Mouse (Mus musculus) embryonic stem cell, embryonic (primary cell): Measurements from ENCODE around the gene Pcdh11x.
"Not testable (repeated sequence)": the region's sequence is repeated elsewhere in the genome, so short reads cannot be mapped to it uniquely, and the experiment has no call there.

Experiments used
- CTCF ChIA-PET, 4 experiments: fragments of 300-600 bp in 2 of 4; fragments of 350-600 bp in 2 of 4; sonication (Branson Sonifier 250); formaldehyde crosslinking; loops; one replicate each; lab custom pipeline; 2022; ENCODE audit warnings: inconsistent platforms in 2 of 4; lab: Charles Lee
- POLR2A ChIA-PET, 4 experiments: fragments of 300-600 bp in 2 of 4; fragments of 350-600 bp in 2 of 4; sonication (Branson Sonifier 250); formaldehyde crosslinking; loops; one replicate each; lab custom pipeline; 2022; ENCODE audit warnings: antibody characterized with exemption in 4 of 4, inconsistent platforms in 1 of 4; lab: Charles Lee

The Pcdh11x gene

DNA sequence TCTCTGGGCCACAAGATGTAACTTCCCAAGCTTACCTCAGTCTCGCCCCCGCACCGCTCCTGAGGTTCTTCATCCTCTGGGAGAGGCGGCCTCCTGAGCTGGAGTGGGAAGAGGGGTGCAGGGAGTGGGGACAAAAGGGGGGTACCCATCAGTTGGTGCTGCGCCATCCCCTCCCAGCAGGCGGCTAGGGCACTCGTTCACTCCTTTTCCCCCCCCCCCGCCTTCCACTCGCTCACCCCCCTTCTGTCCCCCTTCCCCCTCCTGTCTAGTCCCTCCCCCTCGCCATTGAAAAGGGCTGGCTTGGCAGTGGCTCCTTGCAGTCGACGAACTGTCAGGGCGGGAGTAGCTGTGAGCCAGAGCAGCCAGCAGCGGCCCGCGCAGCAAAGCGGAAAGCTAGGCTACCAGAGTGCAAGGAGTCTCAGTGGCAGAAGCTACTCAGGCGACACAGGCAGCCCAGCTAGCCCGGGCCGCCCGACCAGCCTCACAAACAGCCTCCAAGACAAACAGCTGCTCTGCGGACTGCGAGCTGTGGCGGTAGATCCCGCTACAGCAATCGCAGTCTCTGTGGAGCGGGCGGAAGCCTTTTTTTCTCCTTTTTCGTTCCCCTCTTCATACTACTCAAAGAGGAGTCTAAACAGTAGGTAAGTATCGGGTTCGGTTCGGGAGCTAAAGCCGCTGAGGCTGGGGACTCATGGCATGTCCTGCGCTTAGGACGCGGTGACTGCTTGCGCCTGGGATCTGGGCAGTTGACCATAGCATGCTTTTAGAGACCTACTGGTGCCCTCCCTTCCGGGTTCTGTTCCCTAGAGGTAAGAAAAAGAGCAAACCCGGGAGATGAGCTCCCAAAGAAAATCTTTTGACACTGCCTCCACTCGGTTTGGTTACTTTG, at the start of gene Pcdh11x:
Pcdh11x (plus strand) TSS at position 249 of the 889 bp plus-strand sequence.
- ChIA-PET CTCF (interaction anchor here in 1 of 4 experiments (0.6 to 0.7 kb wide), 2 partner anchors 12 to 117 kb away, joined by 4 read pairs; no protein-coding TSS in a partner anchor), POLR2A (no interaction called here)

DNA sequence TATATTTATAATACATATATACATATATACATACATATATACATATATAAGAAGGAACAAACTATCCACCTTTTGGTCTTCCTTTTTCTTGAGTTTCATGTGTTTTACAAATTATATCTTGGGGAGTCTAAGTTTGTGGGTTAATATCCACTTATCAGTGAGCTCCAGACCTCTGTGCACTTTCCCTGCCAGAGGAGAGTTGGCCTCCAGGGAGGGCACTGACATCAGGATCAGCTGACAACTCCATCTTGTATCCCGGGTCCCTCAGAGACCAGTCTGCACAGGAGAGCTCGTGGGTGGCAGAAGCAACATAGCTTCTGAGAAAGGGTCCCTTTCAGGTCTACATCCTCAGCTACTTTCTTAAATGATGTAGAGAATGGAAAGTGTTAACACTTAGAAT, 30.0 kb upstream of the Pcdh11x start:
- ChIA-PET CTCF (no interaction called here), POLR2A (no interaction called here)

DNA sequence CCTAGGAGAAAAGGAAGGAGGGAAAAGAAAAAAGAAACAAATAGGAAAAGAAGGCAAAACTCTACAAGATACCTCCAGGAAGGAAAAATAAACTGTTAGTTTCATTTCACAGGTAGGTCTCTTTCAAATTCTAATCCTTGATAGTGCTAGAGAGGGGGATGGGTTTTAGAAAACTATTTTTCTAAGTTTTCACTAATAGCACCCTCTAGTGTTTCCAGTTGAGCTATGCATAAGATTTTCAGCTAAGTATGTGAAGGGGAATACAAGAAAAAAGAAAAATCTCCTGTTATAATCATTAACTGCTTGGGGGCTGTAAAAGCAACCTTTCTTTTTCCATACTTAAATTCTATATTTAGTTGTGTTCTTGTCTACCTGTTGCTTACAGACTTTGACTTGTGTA, 4.5 kb upstream of the Pcdh11x start:
- POLR2A ChIA-PET: no interaction called here
- CTCF ChIA-PET: interaction anchor here in 1 of 4 experiments (0.6 kb wide), 2 partner anchors 222 to 402 kb away, joined by 3 to 4 read pairs; no protein-coding TSS in a partner anchor

DNA sequence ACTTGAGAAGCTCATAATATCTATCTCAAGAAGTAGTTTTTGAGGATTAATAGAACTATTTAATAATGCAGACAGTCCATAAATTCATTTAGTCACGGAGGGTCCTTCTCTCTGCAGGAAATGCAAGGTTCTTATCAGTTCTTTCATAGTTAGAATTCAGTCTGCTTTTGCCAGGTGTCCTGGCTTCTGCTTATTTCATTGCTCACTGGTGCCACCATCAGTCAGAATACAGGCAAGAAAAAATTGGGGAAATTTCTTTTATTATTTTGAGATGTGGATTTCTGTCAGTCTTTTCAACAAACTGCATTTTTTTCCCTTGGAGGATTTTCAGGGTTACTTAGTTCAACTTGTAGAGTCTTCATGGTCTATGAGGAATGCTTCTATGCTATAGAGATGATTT, 2.6 kb upstream of the Pcdh11x start:
- CTCF ChIA-PET: no interaction called here

DNA sequence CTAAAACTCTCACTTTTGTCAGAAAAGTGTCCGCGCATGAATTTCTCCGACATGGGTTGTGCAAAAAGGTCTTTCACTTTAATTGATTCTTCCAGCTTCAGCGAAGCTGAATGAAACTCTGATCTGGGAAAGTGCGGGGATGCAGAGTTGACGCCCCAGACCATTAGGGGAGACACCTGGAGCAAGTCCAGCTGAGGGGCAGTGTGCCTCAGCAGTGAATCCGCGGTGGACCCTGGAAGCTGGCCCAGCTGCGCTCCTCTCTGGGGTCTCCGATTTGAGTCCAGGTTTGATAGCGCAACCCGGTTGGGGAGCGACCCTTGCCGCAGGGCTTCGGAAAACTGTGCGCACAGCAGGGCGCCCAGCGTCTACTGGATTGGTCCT, 831 bp downstream of the Pcdh11x start:
- ChIA-PET CTCF (interaction anchor here in 1 of 4 experiments (0.6 kb wide), 1 partner anchor 118 kb away, joined by 4 read pairs; no protein-coding TSS in a partner anchor), POLR2A (no interaction called here)

More for the DNA sequence above, 2.6 kb upstream of the Pcdh11x start:
- POLR2A ChIA-PET: no interaction called here

DNA sequence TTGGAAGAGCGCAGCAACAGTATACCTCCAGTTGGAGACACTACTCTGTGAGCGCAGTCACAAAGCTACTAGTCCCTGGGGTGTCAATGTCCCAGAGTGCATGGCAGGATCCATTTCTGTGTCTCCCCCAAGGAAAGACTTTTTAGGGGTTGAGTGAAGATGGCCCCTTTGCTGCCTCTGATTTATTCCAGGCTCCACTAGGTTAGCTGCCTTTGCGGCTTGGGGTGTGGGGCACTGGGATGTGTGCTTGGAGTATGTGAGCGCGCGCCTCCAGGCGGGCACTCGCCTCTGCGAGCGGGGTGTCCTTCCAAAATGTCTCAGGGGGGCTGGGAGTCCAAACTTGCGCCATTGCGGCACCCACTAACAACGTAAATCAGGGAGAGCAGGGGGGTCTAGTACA, 1.6 kb downstream of the Pcdh11x start:
- POLR2A ChIA-PET: no interaction called here

DNA sequence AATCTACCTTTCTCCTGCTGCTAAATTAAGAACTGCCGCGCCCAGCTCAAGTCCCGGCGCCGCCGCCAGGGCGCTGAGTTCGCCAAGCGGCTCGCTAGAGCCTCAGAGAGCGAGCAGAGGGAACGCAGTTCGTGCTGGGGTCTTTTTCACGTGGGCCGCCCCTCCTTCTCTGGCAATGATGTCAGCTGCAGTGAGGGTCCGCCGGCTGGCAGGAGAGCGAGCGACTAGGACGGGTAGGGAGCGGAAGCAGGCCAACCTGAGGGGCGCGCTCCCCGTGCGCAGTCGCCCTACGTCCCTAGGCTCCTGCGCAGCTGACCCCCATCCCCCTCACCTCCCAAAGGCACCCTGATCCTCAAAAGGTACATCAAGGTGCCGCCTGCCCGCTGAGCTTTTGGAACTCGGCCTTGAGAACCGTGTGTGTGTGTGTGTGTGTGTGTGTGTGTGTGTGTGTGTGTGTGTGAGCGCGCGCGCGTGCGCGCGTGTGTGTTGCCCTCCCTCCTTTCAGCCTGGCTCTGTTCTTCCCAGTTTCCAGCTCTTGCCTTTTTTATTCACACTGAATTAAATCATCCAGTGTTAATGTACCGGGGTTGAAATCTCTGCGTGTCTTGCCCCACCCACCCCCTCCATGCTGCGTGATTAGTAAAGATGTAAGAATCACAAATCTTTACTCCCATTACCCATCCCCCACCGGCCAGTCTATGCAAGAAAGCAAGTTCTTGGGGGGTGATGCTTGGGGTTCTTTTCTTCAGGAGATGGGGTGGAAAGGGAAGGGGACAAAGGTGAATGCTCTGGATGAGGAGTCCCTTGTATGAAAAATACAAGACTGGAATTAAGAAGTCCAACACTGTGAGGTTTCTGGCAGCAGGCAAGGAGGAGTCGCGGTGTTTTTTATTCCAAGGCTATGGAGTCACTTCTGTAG, 3.0 kb downstream of the Pcdh11x start:
- ChIA-PET POLR2A (no interaction called here), CTCF (no interaction called here)

More for the DNA sequence above, 1.6 kb downstream of the Pcdh11x start:
- CTCF ChIA-PET: no interaction called here

DNA sequence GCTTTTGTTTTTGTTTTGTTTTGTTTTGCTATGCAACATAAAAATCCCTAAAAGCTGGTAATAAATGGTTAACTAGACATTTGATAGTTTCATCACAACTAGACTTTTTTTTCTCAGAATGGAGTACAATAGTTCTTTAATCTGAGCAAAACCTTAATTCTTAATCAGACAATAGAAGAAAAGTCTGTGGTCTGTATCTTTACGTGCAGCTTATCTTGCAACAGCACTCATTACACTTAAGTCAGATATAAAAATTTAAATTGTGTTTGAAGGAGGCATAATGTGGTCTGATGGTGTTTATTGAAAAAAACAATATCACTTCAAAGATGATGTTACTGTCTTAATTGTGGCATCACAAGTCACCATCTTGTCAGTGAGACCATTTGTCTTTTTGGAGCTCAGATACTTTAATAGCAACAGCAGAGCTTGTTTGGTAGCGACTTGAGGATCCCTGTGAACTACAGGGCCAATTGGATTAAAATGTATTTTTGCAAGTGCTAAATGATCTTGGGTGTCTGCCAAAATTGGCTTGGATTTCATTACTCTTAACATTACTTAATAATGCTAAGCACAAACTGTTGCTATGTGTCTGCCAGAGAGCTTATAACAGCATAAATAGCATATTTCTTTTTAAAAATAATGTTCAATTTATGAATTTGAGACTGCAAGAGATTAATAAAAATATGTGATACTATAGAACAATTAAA, 11.6 kb downstream of the Pcdh11x start:
- POLR2A ChIA-PET: no interaction called here
- CTCF ChIA-PET: no interaction called here

DNA sequence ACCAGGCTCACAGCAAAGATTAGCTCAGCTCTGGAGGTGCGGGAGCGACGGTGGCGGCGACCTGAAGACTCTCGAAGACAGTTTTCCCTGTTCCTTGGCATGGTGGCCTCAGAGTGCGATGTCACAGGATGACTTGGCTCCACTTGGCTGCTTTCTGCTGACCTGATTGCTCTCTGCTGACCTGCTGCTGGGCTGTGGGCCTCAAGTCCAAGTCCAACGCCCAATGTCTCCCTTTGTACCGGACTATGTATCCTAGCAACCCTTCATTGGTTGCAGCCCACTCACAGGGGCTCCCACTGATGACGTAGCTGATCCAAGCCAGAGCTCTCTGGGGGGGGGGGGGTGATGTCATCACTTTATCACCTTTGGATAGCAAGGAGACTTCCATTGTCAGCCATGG, 22.9 kb downstream of the Pcdh11x start, which contains the start of gene H2afb3:
H2afb3 (minus strand) TSS at position 101 of the 400 bp plus-strand sequence.
- CTCF ChIA-PET, POLR2A ChIA-PET: not testable (repeated sequence)

DNA sequence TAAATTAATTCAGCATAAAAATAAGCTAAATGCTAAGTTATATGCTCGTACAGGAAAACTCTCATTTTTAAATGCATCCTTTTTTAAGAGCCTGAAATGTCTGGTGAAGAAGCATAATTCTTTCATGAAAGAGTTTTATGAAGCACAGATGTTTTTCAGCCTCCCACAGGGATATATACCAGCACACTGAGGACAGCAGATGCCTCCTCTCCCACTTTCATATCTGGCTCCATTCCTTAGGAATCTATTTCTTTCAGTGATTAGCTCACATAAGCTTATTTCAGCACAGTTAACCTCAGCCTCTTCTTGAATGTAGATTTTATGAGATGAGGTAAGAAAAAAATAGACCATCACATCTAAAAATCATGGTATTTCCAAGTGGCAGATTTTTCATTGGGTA, 176.2 kb downstream of the Pcdh11x start:
- ChIA-PET POLR2A (no interaction called here), CTCF (no interaction called here)

DNA sequence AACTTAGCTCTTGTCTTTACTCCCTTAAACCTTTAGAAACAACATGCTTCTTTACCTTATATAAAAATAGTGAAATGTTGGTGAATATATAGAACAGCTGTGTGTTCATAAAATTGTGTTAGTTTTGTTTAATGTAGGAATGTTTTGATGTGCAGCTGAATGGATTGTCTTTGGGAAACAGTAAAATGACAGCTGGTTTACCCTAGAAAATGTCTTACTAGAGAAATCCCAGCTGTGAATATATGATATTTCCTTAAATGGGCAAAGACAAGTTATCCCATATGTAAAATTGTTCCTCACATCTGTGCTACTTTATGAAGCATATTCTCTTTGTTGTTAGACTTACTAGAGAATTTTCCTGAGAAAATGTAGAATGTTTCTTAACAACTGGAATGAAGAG, 196.4 kb downstream of the Pcdh11x start:
- ChIA-PET POLR2A (no interaction called here), CTCF (no interaction called here)

DNA sequence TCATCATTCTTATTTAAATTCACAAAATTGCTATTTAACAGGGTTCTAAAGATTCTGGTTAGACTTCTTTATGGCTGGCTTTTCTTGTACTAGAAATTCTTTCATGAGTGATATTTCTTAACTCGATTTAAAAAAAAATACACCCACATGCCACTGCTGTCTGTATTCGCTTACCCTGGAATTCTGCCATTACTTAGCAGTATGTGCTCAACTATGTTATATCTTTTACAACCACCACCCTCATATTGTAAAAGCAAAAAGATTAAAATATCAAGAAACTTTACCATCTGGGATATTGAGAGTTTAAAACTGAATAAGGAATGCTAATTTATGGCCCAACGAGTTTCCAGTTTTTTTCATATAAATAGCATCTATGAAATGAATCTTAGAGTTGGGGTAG, 234.9 kb downstream of the Pcdh11x start:
- POLR2A ChIA-PET: no interaction called here
- CTCF ChIA-PET: no interaction called here

DNA sequence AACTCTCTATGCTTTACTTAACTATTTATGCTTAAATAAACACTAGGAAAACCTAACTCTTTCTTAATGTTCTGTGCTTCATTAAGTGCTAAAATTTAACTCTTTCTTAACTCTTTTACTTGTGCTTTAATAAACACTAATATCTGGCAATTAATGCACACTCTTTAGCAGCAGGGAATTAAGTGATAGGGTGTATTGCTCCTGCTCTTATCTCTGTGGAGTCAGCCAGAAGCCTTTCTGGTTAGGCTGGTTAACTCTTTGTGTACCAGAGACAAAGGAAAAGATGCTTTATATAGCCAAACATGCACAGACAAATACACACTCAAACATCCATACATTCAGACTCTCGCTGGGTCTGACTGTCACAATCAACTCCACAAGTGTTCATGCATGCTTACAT, 309.2 kb downstream of the Pcdh11x start:
- ChIA-PET POLR2A (no interaction called here), CTCF (no interaction called here)

DNA sequence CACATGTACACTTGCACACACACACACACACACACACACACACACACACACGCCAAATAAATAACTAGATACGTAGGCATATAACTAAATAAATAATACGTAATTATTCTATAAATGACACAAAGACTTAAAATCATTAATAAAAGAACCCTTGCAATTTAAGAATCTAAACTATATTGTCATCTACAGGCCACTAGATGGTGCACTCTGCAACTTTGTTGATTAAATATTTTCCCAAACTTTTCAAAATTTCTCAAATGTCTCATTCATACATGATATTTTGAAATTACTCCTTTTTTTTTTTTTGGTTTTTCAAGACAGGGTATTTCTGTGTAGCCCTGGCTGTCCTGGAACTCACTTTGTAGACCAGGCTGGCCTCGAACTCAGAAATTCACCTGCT, 328.4 kb downstream of the Pcdh11x start:
- POLR2A ChIA-PET: no interaction called here
- CTCF ChIA-PET: no interaction called here

DNA sequence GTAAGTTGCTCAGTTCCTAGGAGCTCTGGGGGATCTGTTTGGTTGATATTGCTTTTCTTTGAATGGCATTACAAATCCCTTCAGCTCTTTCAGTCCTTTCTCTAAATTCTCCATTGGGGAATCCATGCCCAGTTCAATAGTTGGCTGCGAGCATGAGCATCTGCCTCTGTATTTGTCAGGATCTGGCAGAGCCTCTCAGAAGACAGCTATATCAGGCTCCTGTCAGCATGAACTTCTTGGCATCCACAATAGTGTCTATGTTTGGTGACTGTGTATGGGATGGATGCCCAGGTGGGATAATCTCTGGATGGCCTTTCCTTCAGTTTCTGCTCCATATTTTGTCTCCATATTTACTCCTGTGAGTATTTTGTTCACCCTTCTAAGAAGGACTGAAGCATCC, 380.2 kb downstream of the Pcdh11x start:
- CTCF ChIA-PET, POLR2A ChIA-PET: not testable (repeated sequence)

DNA sequence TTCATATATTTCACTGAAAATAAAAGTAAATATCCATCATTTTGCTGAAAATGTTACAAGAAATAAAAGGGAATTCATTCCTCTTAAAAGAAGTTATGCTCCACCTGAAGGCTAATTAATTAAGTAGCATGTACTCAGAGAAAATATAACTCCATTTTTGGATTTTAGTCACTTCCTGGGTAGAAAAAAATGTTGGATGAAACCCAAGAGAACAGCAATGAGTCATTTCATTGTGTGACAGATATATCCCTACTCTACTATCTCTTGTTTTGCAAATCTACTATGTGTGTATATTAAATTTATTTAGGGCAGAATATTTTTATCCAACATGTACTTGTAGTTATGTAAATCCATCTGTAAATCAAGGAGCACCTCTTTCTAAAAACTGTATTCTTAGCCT, 444.1 kb downstream of the Pcdh11x start:
- CTCF ChIA-PET: no interaction called here
- POLR2A ChIA-PET: no interaction called here

DNA sequence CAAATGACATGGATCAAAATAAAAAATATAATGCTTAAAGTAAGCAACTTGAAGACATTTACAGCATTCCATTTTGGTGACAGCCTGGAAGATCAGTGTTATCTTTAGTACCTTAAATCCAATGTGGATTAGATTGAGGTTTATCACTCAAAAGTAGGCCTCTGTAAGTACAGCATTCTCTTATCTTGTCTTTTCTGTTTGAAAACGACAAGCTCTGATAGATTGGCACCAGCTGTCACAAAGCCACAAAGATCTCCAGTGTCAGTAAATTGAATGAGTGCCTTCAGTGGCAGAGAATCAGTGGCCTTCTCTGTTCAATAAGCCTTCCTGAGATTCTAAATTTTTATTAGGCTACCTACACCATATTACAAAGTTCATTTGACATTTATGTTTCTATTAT, 445.7 kb downstream of the Pcdh11x start:
- CTCF ChIA-PET: no interaction called here

DNA sequence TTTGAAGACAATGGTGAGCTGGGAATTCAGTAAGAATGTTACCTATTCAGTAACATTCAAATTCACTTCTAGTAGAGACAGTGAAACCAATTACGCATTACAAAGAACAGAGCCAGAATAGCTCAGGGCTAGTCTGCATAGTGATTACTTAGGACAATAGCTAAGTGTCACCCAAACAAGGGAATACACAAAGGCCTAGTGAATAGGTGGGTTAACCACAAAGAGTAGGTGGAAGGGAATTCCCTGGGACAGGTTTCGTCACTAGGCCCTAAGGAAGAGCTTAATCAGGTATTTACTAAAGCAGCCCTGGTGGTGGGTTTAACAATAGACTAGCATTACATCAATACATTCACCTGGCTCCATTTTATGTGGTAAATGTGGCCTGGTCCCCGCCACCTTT, 654.5 kb downstream of the Pcdh11x start:
- ChIA-PET CTCF (no interaction called here), POLR2A (interaction anchor here in 2 of 4 experiments (0.6 to 0.7 kb wide), 2 partner anchors 15 to 584 kb away, joined by 3 to 7 read pairs; no protein-coding TSS in a partner anchor)

More for the DNA sequence above, 445.7 kb downstream of the Pcdh11x start:
- POLR2A ChIA-PET: interaction anchor here in 1 of 4 experiments (0.5 kb wide), 1 partner anchor 11 kb away, joined by 3 read pairs; no protein-coding TSS in a partner anchor
